Mouse (Mus musculus): ENCODE results near the gene Plekha6. TPM values are rescaled to one million over a fixed set of nuclear protein-coding genes. Genes with fewer than 3 reads are reported as not detected.
A peak's percentile ranks its signal among the peaks of the same experiment; 100 is the strongest.

The Plekha6 gene
- polyA plus RNA-seq, 1 experiment from 2014 or later = 8.8 TPM

- Histone ChIP-seq H3K27me3 (ENCODE audit: insufficient read depth, low read length) (no peaks in the 10 kb centered on the region), H3K4me1 (replicated peaks; ENCODE audit: insufficient read depth, low read length) (peaks cover 3% of the 10 kb centered on the region), H3K9me3 (replicated peaks; ENCODE audit: low read length) (no peaks in the 10 kb centered on the region), H3K9ac (ENCODE audit: low read depth, low read length) (no peak overlapping the region), H3K27ac (no peak overlapping the region), H3K4me3 (replicated peaks; ENCODE audit: low read depth, low read length) (no peak overlapping the region), H3K36me3 (ENCODE audit: insufficient read depth, low read length) (no peaks in the 10 kb centered on the region), H3K4me2 (ENCODE audit: low read length) (no peak overlapping the region)
- DNase-seq (ENCODE audit: low spot score) (no peak), ATAC-seq (replicated peaks; ENCODE audit: low FRiP score, low read depth) (no peak)
- WGBS = 67% methylated on average over 7 of the region's 7 CpGs
- TF ChIP-seq CTCF (IDR thresholded peaks at IDR 0.05; ENCODE audit: low read depth) = no peak
Measured at GRCm38 (mm10) chr1:133199706-133200105, 35.7 kb downstream of the Plekha6 start.

GRCm38 (mm10) chr1:133201499-133201898, 37.5 kb downstream of the Plekha6 start:
- no peak overlapping the region for H3K9ac ChIP-seq (ENCODE audit: low read depth, low read length)
- no peak for ATAC-seq (replicated peaks; ENCODE audit: low FRiP score, low read depth)
- peaks cover 9% of the 10 kb centered on the region for H3K4me1 ChIP-seq (replicated peaks; ENCODE audit: insufficient read depth, low read length)
- no peaks in the 10 kb centered on the region for H3K36me3 ChIP-seq (ENCODE audit: insufficient read depth, low read length)
- H3K27me3 ChIP-seq (ENCODE audit: insufficient read depth, low read length) = no peaks in the 10 kb centered on the region
- no peak overlapping the region for H3K4me2 ChIP-seq (ENCODE audit: low read length)
- no peak overlapping the region for H3K27ac ChIP-seq
- 24% methylated on average over 4 of the region's 4 CpGs for WGBS
- no peak overlapping the region for H3K4me3 ChIP-seq (replicated peaks; ENCODE audit: low read depth, low read length)
- no peaks in the 10 kb centered on the region for H3K9me3 ChIP-seq (replicated peaks; ENCODE audit: low read length)
- DNase-seq (ENCODE audit: low spot score) = no peak
- peak; percentile 5; the same call in 1 of the 2 replicates for TF ChIP-seq CTCF (IDR thresholded peaks at IDR 0.05; ENCODE audit: low read depth)

GRCm38 (mm10) chr1:133203701-133204100, 39.7 kb downstream of the Plekha6 start:
- Histone ChIP-seq H3K4me3 (replicated peaks; ENCODE audit: low read depth, low read length) (no peak overlapping the region), H3K9ac (ENCODE audit: low read depth, low read length) (no peak overlapping the region), H3K27me3 (ENCODE audit: insufficient read depth, low read length) (no peaks in the 10 kb centered on the region), H3K36me3 (ENCODE audit: insufficient read depth, low read length) (no peaks in the 10 kb centered on the region), H3K27ac (peak overlapping the region; percentile 31; the same call in 1 of the 2 replicates), H3K4me2 (ENCODE audit: low read length) (no peak overlapping the region), H3K4me1 (replicated peaks; ENCODE audit: insufficient read depth, low read length) (peaks cover 9% of the 10 kb centered on the region), H3K9me3 (replicated peaks; ENCODE audit: low read length) (no peaks in the 10 kb centered on the region)
- no peak for DNase-seq (ENCODE audit: low spot score)
- ATAC-seq (replicated peaks; ENCODE audit: low FRiP score, low read depth) = no peak
- WGBS = 33% methylated on average over 2 of the region's 2 CpGs
- no peak for TF ChIP-seq CTCF (IDR thresholded peaks at IDR 0.05; ENCODE audit: low read depth)

GRCm38 (mm10) chr1:133204341-133204849, 40.4 kb downstream of the Plekha6 start:
- ATAC-seq (replicated peaks; ENCODE audit: low FRiP score, low read depth) = peak; percentile 68
- no peaks in the 10 kb centered on the region for H3K27me3 ChIP-seq (ENCODE audit: insufficient read depth, low read length)
- TF ChIP-seq CTCF (IDR thresholded peaks at IDR 0.05; ENCODE audit: low read depth) = no peak
- H3K36me3 ChIP-seq (ENCODE audit: insufficient read depth, low read length) = no peaks in the 10 kb centered on the region
- no peak overlapping the region for H3K4me3 ChIP-seq (replicated peaks; ENCODE audit: low read depth, low read length)
- DNase-seq (ENCODE audit: low spot score) = no peak
- H3K4me1 ChIP-seq (replicated peaks; ENCODE audit: insufficient read depth, low read length) = peaks cover 9% of the 10 kb centered on the region
- H3K4me2 ChIP-seq (ENCODE audit: low read length) = no peak overlapping the region
- WGBS = 50% methylated on average over 11 of the region's 11 CpGs
- no peaks in the 10 kb centered on the region for H3K9me3 ChIP-seq (replicated peaks; ENCODE audit: low read length)
- H3K9ac ChIP-seq (ENCODE audit: low read depth, low read length) = no peak overlapping the region
- H3K27ac ChIP-seq = peak overlapping the region; percentile 31; the same call in 1 of the 2 replicates

- Histone ChIP-seq H3K9me3 (replicated peaks; ENCODE audit: low read length) (no peaks in the 10 kb centered on the region), H3K27ac (peak overlapping the region; percentile 42; the same call in 1 of the 2 replicates), H3K9ac (ENCODE audit: low read depth, low read length) (no peak overlapping the region), H3K36me3 (ENCODE audit: insufficient read depth, low read length) (no peaks in the 10 kb centered on the region), H3K27me3 (ENCODE audit: insufficient read depth, low read length) (no peaks in the 10 kb centered on the region), H3K4me3 (replicated peaks; ENCODE audit: low read depth, low read length) (no peak overlapping the region), H3K4me2 (ENCODE audit: low read length) (peak overlapping the region; percentile 25), H3K4me1 (replicated peaks; ENCODE audit: insufficient read depth, low read length) (peaks cover 9% of the 10 kb centered on the region)
- WGBS = 51% methylated on average over 10 of the region's 10 CpGs
- TF ChIP-seq CTCF (IDR thresholded peaks at IDR 0.05; ENCODE audit: low read depth) = no peak
- ATAC-seq (replicated peaks; ENCODE audit: low FRiP score, low read depth) = no peak
- DNase-seq (ENCODE audit: low spot score) = no peak
Measured at GRCm38 (mm10) chr1:133204985-133205384, 41.0 kb downstream of the Plekha6 start.

GRCm38 (mm10) chr1:133208086-133208815, 44.2 kb downstream of the Plekha6 start:
- Histone ChIP-seq H3K36me3 (ENCODE audit: insufficient read depth, low read length) (no peaks in the 10 kb centered on the region), H3K27ac (no peak overlapping the region), H3K9me3 (replicated peaks; ENCODE audit: low read length) (no peaks in the 10 kb centered on the region), H3K27me3 (ENCODE audit: insufficient read depth, low read length) (no peaks in the 10 kb centered on the region), H3K9ac (ENCODE audit: low read depth, low read length) (no peak overlapping the region), H3K4me3 (replicated peaks; ENCODE audit: low read depth, low read length) (no peak overlapping the region), H3K4me2 (ENCODE audit: low read length) (no peak overlapping the region), H3K4me1 (replicated peaks; ENCODE audit: insufficient read depth, low read length) (peaks cover 10% of the 10 kb centered on the region)
- 61% methylated on average over 10 of the region's 11 CpGs for WGBS
- ATAC-seq (replicated peaks; ENCODE audit: low FRiP score, low read depth) = no peak
- no peak for TF ChIP-seq CTCF (IDR thresholded peaks at IDR 0.05; ENCODE audit: low read depth)
- DNase-seq (ENCODE audit: low spot score) = no peak
